Mouse (Mus musculus): Measurements from ENCODE around the gene Uqcr11. TPM values are rescaled to one million over a fixed set of nuclear protein-coding genes. Genes with fewer than 3 reads are reported as not detected.

Uqcr11 gene
- polyA plus RNA-seq, 1 experiment: 1,699 TPM

- no peaks in the 10 kb centered on the region for H3K27me3 ChIP-seq (ENCODE audit: control insufficient read depth, insufficient read depth, low read length)
- H3K36me3 ChIP-seq (ENCODE audit: control insufficient read depth, insufficient read depth, low read length): peaks cover 61% of the 10 kb centered on the region
- TF ChIP-seq CTCF (IDR thresholded peaks at IDR 0.05; ENCODE audit: borderline replicate concordance, control insufficient read depth, extremely low read depth, insufficient read depth, low read length, poor library complexity): no peak
- no peak for TF ChIP-seq POLR2A (IDR thresholded peaks at IDR 0.05; ENCODE audit: control insufficient read depth, extremely low read depth, insufficient read depth, low read length, poor library complexity)
- H3K4me1 ChIP-seq (replicated peaks; ENCODE audit: control insufficient read depth, insufficient read depth, low read length): no peaks in the 10 kb centered on the region
- WGBS: 77% methylated on average over 4 of the region's 4 CpGs
- no peak overlapping the region for H3K4me3 ChIP-seq (ENCODE audit: control insufficient read depth, insufficient read depth, low read length)
- DNase-seq: peak; percentile 40
- H3K27ac ChIP-seq (ENCODE audit: control insufficient read depth, insufficient read depth, low read length): no peak overlapping the region
Measured at GRCm38 (mm10) chr10:80423562-80423961, 16.9 kb upstream of the Uqcr11 start.

- Histone ChIP-seq H3K4me1 (replicated peaks; ENCODE audit: control insufficient read depth, insufficient read depth, low read length) (no peaks in the 10 kb centered on the region), H3K4me3 (ENCODE audit: control insufficient read depth, insufficient read depth, low read length) (no peak overlapping the region), H3K36me3 (ENCODE audit: control insufficient read depth, insufficient read depth, low read length) (peaks cover 68% of the 10 kb centered on the region), H3K27me3 (ENCODE audit: control insufficient read depth, insufficient read depth, low read length) (no peaks in the 10 kb centered on the region), H3K27ac (ENCODE audit: control insufficient read depth, insufficient read depth, low read length) (no peak overlapping the region)
- DNase-seq: no peak
- TF ChIP-seq CTCF (IDR thresholded peaks at IDR 0.05; ENCODE audit: borderline replicate concordance, control insufficient read depth, extremely low read depth, insufficient read depth, low read length, poor library complexity) (no peak), POLR2A (IDR thresholded peaks at IDR 0.05; ENCODE audit: control insufficient read depth, extremely low read depth, insufficient read depth, low read length, poor library complexity) (no peak)
- 95% methylated on average over 9 of the region's 9 CpGs for WGBS
Measured at GRCm38 (mm10) chr10:80421651-80422472, 15.2 kb upstream of the Uqcr11 start.

GRCm38 (mm10) chr10:80421208-80421607 is 14.6 kb upstream of the Uqcr11 start:
- no peaks in the 10 kb centered on the region for H3K27me3 ChIP-seq (ENCODE audit: control insufficient read depth, insufficient read depth, low read length)
- H3K27ac ChIP-seq (ENCODE audit: control insufficient read depth, insufficient read depth, low read length): no peak overlapping the region
- no peaks in the 10 kb centered on the region for H3K4me1 ChIP-seq (replicated peaks; ENCODE audit: control insufficient read depth, insufficient read depth, low read length)
- no peak overlapping the region for H3K4me3 ChIP-seq (ENCODE audit: control insufficient read depth, insufficient read depth, low read length)
- 98% methylated on average over 8 of the region's 8 CpGs for whole genome bisulfite sequencing
- peaks cover 66% of the 10 kb centered on the region for H3K36me3 ChIP-seq (ENCODE audit: control insufficient read depth, insufficient read depth, low read length)
- TF ChIP-seq POLR2A (IDR thresholded peaks at IDR 0.05; ENCODE audit: control insufficient read depth, extremely low read depth, insufficient read depth, low read length, poor library complexity): no peak
- TF ChIP-seq CTCF (IDR thresholded peaks at IDR 0.05; ENCODE audit: borderline replicate concordance, control insufficient read depth, extremely low read depth, insufficient read depth, low read length, poor library complexity): no peak
- no peak for DNase-seq

GRCm38 (mm10) chr10:80420729-80421128 is 14.1 kb upstream of the Uqcr11 start:
- H3K4me3 ChIP-seq (ENCODE audit: control insufficient read depth, insufficient read depth, low read length): no peak overlapping the region
- 97% methylated on average over 10 of the region's 10 CpGs for WGBS
- no peaks in the 10 kb centered on the region for H3K27me3 ChIP-seq (ENCODE audit: control insufficient read depth, insufficient read depth, low read length)
- DNase-seq: no peak
- TF ChIP-seq CTCF (IDR thresholded peaks at IDR 0.05; ENCODE audit: borderline replicate concordance, control insufficient read depth, extremely low read depth, insufficient read depth, low read length, poor library complexity) (no peak), POLR2A (IDR thresholded peaks at IDR 0.05; ENCODE audit: control insufficient read depth, extremely low read depth, insufficient read depth, low read length, poor library complexity) (no peak)
- no peak overlapping the region for H3K27ac ChIP-seq (ENCODE audit: control insufficient read depth, insufficient read depth, low read length)
- peaks cover 66% of the 10 kb centered on the region for H3K36me3 ChIP-seq (ENCODE audit: control insufficient read depth, insufficient read depth, low read length)
- H3K4me1 ChIP-seq (replicated peaks; ENCODE audit: control insufficient read depth, insufficient read depth, low read length): no peaks in the 10 kb centered on the region

- Histone ChIP-seq H3K36me3 (ENCODE audit: control insufficient read depth, insufficient read depth, low read length) (peaks cover 66% of the 10 kb centered on the region), H3K27me3 (ENCODE audit: control insufficient read depth, insufficient read depth, low read length) (no peaks in the 10 kb centered on the region), H3K4me1 (replicated peaks; ENCODE audit: control insufficient read depth, insufficient read depth, low read length) (no peaks in the 10 kb centered on the region), H3K4me3 (ENCODE audit: control insufficient read depth, insufficient read depth, low read length) (no peak overlapping the region), H3K27ac (ENCODE audit: control insufficient read depth, insufficient read depth, low read length) (no peak overlapping the region)
- 92% methylated on average over 8 of the region's 8 CpGs for WGBS
- DNase-seq: no peak
- TF ChIP-seq CTCF (IDR thresholded peaks at IDR 0.05; ENCODE audit: borderline replicate concordance, control insufficient read depth, extremely low read depth, insufficient read depth, low read length, poor library complexity) (no peak), POLR2A (IDR thresholded peaks at IDR 0.05; ENCODE audit: control insufficient read depth, extremely low read depth, insufficient read depth, low read length, poor library complexity) (no peak)
Measured at GRCm38 (mm10) chr10:80419419-80419818, 12.8 kb upstream of the Uqcr11 start.

GRCm38 (mm10) chr10:80418311-80418710 is 11.7 kb upstream of the Uqcr11 start:
- no peak for TF ChIP-seq POLR2A (IDR thresholded peaks at IDR 0.05; ENCODE audit: control insufficient read depth, extremely low read depth, insufficient read depth, low read length, poor library complexity)
- TF ChIP-seq CTCF (IDR thresholded peaks at IDR 0.05; ENCODE audit: borderline replicate concordance, control insufficient read depth, extremely low read depth, insufficient read depth, low read length, poor library complexity): no peak
- no peaks in the 10 kb centered on the region for H3K27me3 ChIP-seq (ENCODE audit: control insufficient read depth, insufficient read depth, low read length)
- H3K4me1 ChIP-seq (replicated peaks; ENCODE audit: control insufficient read depth, insufficient read depth, low read length): no peaks in the 10 kb centered on the region
- no peak overlapping the region for H3K27ac ChIP-seq (ENCODE audit: control insufficient read depth, insufficient read depth, low read length)
- peaks cover 73% of the 10 kb centered on the region for H3K36me3 ChIP-seq (ENCODE audit: control insufficient read depth, insufficient read depth, low read length)
- no peak overlapping the region for H3K4me3 ChIP-seq (ENCODE audit: control insufficient read depth, insufficient read depth, low read length)
- 90% methylated on average over 3 of the region's 3 CpGs for WGBS
- DNase-seq: no peak
